Mouse (Mus musculus) thymus, adult 2 months (tissue): ENCODE measurements at regions not wholly inside any gene's neighbourhood (a gene's known extent, or its start where the extent isn't known, plus 50 kb on each side); places are given as distances from the start of the nearest gene placed in this dataset.

Source experiments
- CTCF ChIP-seq: fragments of 200-500 bp; IDR thresholded peaks from 2 replicates; pipeline ENCODE4 v1.5.1; 2012; ENCODE audit warnings: mild to moderate bottlenecking, control low read depth, low read length, moderate library complexity, borderline replicate concordance; ENCODE audit not compliant: control insufficient read depth, poor library complexity, insufficient read depth; ENCODE audit errors: extremely low read depth
- POLR2A ChIP-seq: fragments of 200-500 bp; IDR thresholded peaks from 2 replicates; pipeline ENCODE4 v1.6.1; 2012; ENCODE audit warnings: mild to moderate bottlenecking, low read length, control low read depth, moderate library complexity; ENCODE audit not compliant: control insufficient read depth, poor library complexity, insufficient read depth; ENCODE audit errors: extremely low read depth

GRCm38 (mm10) chr17:75619472-75619871 is 67.7 kb upstream of the Fam98a start:
- TF ChIP-seq CTCF (no peak), POLR2A (no peak)
